Mouse (Mus musculus): ENCODE results near the gene Klf15.

Klf15 gene

GRCm38 (mm10) chr6:90474361-90474750, 12.0 kb downstream of the Klf15 start:
- Histone ChIP-seq H3K4me1 (replicated peaks; ENCODE audit: low read depth, low read length) (peaks cover 72% of the 10 kb centered on the region), H3K9me3 (ENCODE audit: low read length) (no peaks in the 10 kb centered on the region), H3K4me3 (replicated peaks; ENCODE audit: low read length) (peak overlapping the region; percentile 68), H3K27me3 (ENCODE audit: insufficient read depth, low read length) (peaks cover 6% of the 10 kb centered on the region; the same call in 1 of the 2 replicates), H3K36me3 (ENCODE audit: insufficient read depth, low read length) (peaks cover 42% of the 10 kb centered on the region)
- TF ChIP-seq NANOG (IDR thresholded peaks at IDR 0.05; ENCODE audit: borderline replicate concordance, low read length) = no peak
- no peak for TF ChIP-seq CTCF (conservative IDR thresholded peaks at IDR 0.05; ENCODE audit: low read length)
- TF ChIP-seq POU5F1 (IDR thresholded peaks at IDR 0.05; ENCODE audit: borderline replicate concordance, low read length) = no peak

GRCm38 (mm10) chr6:90475176-90475853, 12.9 kb downstream of the Klf15 start:
- no peak overlapping the region; the same call in 1 of the 2 replicates for H3K4me3 ChIP-seq (replicated peaks; ENCODE audit: low read length)
- H3K9me3 ChIP-seq (ENCODE audit: low read length) = no peaks in the 10 kb centered on the region
- peaks cover 33% of the 10 kb centered on the region for H3K36me3 ChIP-seq (ENCODE audit: insufficient read depth, low read length)
- TF ChIP-seq NANOG (IDR thresholded peaks at IDR 0.05; ENCODE audit: borderline replicate concordance, low read length) (no peak), CTCF (conservative IDR thresholded peaks at IDR 0.05; ENCODE audit: low read length) (no peak), POU5F1 (IDR thresholded peaks at IDR 0.05; ENCODE audit: borderline replicate concordance, low read length) (no peak)
- peaks cover 6% of the 10 kb centered on the region; the same call in 1 of the 2 replicates for H3K27me3 ChIP-seq (ENCODE audit: insufficient read depth, low read length)
- peaks cover 72% of the 10 kb centered on the region for H3K4me1 ChIP-seq (replicated peaks; ENCODE audit: low read depth, low read length)

GRCm38 (mm10) chr6:90475854-90476212, 13.5 kb downstream of the Klf15 start:
- Histone ChIP-seq H3K4me1 (replicated peaks; ENCODE audit: low read depth, low read length) (peaks cover 72% of the 10 kb centered on the region), H3K4me3 (replicated peaks; ENCODE audit: low read length) (no peak overlapping the region), H3K27me3 (ENCODE audit: insufficient read depth, low read length) (peaks cover 6% of the 10 kb centered on the region; the same call in 1 of the 2 replicates), H3K9me3 (ENCODE audit: low read length) (no peaks in the 10 kb centered on the region), H3K36me3 (ENCODE audit: insufficient read depth, low read length) (peaks cover 27% of the 10 kb centered on the region)
- no peak for TF ChIP-seq POU5F1 (IDR thresholded peaks at IDR 0.05; ENCODE audit: borderline replicate concordance, low read length)
- TF ChIP-seq CTCF (conservative IDR thresholded peaks at IDR 0.05; ENCODE audit: low read length) = no peak
- no peak for TF ChIP-seq NANOG (IDR thresholded peaks at IDR 0.05; ENCODE audit: borderline replicate concordance, low read length)

GRCm38 (mm10) chr6:90476941-90477518, 14.7 kb downstream of the Klf15 start:
- no peak overlapping the region for H3K4me3 ChIP-seq (replicated peaks; ENCODE audit: low read length)
- TF ChIP-seq NANOG (IDR thresholded peaks at IDR 0.05; ENCODE audit: borderline replicate concordance, low read length) (no peak), POU5F1 (IDR thresholded peaks at IDR 0.05; ENCODE audit: borderline replicate concordance, low read length) (no peak), CTCF (conservative IDR thresholded peaks at IDR 0.05; ENCODE audit: low read length) (no peak)

GRCm38 (mm10) chr6:90484249-90484648, 21.9 kb downstream of the Klf15 start:
- Histone ChIP-seq H3K4me3 (replicated peaks; ENCODE audit: low read length) (no peak overlapping the region), H3K36me3 (ENCODE audit: insufficient read depth, low read length) (no peaks in the 10 kb centered on the region), H3K9me3 (ENCODE audit: low read length) (no peaks in the 10 kb centered on the region), H3K27me3 (ENCODE audit: insufficient read depth, low read length) (no peaks in the 10 kb centered on the region), H3K4me1 (replicated peaks; ENCODE audit: low read depth, low read length) (peaks cover 29% of the 10 kb centered on the region)
- no peak for TF ChIP-seq NANOG (IDR thresholded peaks at IDR 0.05; ENCODE audit: borderline replicate concordance, low read length)
- TF ChIP-seq CTCF (conservative IDR thresholded peaks at IDR 0.05; ENCODE audit: low read length) = no peak
- TF ChIP-seq POU5F1 (IDR thresholded peaks at IDR 0.05; ENCODE audit: borderline replicate concordance, low read length) = no peak

More at GRCm38 (mm10) chr6:90476941-90477518, 14.7 kb downstream of the Klf15 start:
- H3K27me3 ChIP-seq (ENCODE audit: insufficient read depth, low read length) = peaks cover 6% of the 10 kb centered on the region; the same call in 1 of the 2 replicates
- H3K9me3 ChIP-seq (ENCODE audit: low read length) = no peaks in the 10 kb centered on the region
- peaks cover 15% of the 10 kb centered on the region for H3K36me3 ChIP-seq (ENCODE audit: insufficient read depth, low read length)
- H3K4me1 ChIP-seq (replicated peaks; ENCODE audit: low read depth, low read length) = peaks cover 65% of the 10 kb centered on the region

- Histone ChIP-seq H3K9me3 (ENCODE audit: low read length) (no peaks in the 10 kb centered on the region), H3K4me3 (replicated peaks; ENCODE audit: low read length) (no peak overlapping the region), H3K4me1 (replicated peaks; ENCODE audit: low read depth, low read length) (peaks cover 29% of the 10 kb centered on the region), H3K36me3 (ENCODE audit: insufficient read depth, low read length) (no peaks in the 10 kb centered on the region), H3K27me3 (ENCODE audit: insufficient read depth, low read length) (no peaks in the 10 kb centered on the region)
- no peak for TF ChIP-seq POU5F1 (IDR thresholded peaks at IDR 0.05; ENCODE audit: borderline replicate concordance, low read length)
- TF ChIP-seq CTCF (conservative IDR thresholded peaks at IDR 0.05; ENCODE audit: low read length) = no peak
- TF ChIP-seq NANOG (IDR thresholded peaks at IDR 0.05; ENCODE audit: borderline replicate concordance, low read length) = no peak
These were observed 22.5 kb downstream of the Klf15 start for GRCm38 (mm10) chr6:90484876-90485275.

- H3K9me3 ChIP-seq (ENCODE audit: low read length) = no peaks in the 10 kb centered on the region
- H3K36me3 ChIP-seq (ENCODE audit: insufficient read depth, low read length) = no peaks in the 10 kb centered on the region
- TF ChIP-seq POU5F1 (IDR thresholded peaks at IDR 0.05; ENCODE audit: borderline replicate concordance, low read length) = no peak
- no peak for TF ChIP-seq NANOG (IDR thresholded peaks at IDR 0.05; ENCODE audit: borderline replicate concordance, low read length)
- no peak for TF ChIP-seq CTCF (conservative IDR thresholded peaks at IDR 0.05; ENCODE audit: low read length)
- H3K4me1 ChIP-seq (replicated peaks; ENCODE audit: low read depth, low read length) = peaks cover 21% of the 10 kb centered on the region
- peak within 1 kb of the TSS; percentile 49 for H3K4me3 ChIP-seq (replicated peaks; ENCODE audit: low read length)
- no peaks in the 10 kb centered on the region for H3K27me3 ChIP-seq (ENCODE audit: insufficient read depth, low read length)
These were observed 24.0 kb downstream of the Klf15 start, which contains the start of gene Aldh1l1 for GRCm38 (mm10) chr6:90486176-90486921. TSS of gene Aldh1l1 (plus strand) at chr6:90486427.

GRCm38 (mm10) chr6:90487531-90487930, 25.2 kb downstream of the Klf15 start:
- no peak overlapping the region for H3K4me3 ChIP-seq (replicated peaks; ENCODE audit: low read length)
- H3K9me3 ChIP-seq (ENCODE audit: low read length) = no peaks in the 10 kb centered on the region
- H3K27me3 ChIP-seq (ENCODE audit: insufficient read depth, low read length) = no peaks in the 10 kb centered on the region
- no peaks in the 10 kb centered on the region for H3K36me3 ChIP-seq (ENCODE audit: insufficient read depth, low read length)
- TF ChIP-seq CTCF (conservative IDR thresholded peaks at IDR 0.05; ENCODE audit: low read length) = no peak
- TF ChIP-seq POU5F1 (IDR thresholded peaks at IDR 0.05; ENCODE audit: borderline replicate concordance, low read length) = no peak
- no peak for TF ChIP-seq NANOG (IDR thresholded peaks at IDR 0.05; ENCODE audit: borderline replicate concordance, low read length)
- peaks cover 21% of the 10 kb centered on the region for H3K4me1 ChIP-seq (replicated peaks; ENCODE audit: low read depth, low read length)

All from E14TG2a.4 (cell line).